Mouse (Mus musculus): ENCODE results near the gene Gm20388. TPM values are rescaled to one million over a fixed set of nuclear protein-coding genes. Genes with fewer than 3 reads are reported as not detected.
A peak's percentile ranks its signal among the peaks of the same experiment; 100 is the strongest.

Gm20388 gene
- total RNA-seq, 1 experiment: 27.0 TPM

DNA sequence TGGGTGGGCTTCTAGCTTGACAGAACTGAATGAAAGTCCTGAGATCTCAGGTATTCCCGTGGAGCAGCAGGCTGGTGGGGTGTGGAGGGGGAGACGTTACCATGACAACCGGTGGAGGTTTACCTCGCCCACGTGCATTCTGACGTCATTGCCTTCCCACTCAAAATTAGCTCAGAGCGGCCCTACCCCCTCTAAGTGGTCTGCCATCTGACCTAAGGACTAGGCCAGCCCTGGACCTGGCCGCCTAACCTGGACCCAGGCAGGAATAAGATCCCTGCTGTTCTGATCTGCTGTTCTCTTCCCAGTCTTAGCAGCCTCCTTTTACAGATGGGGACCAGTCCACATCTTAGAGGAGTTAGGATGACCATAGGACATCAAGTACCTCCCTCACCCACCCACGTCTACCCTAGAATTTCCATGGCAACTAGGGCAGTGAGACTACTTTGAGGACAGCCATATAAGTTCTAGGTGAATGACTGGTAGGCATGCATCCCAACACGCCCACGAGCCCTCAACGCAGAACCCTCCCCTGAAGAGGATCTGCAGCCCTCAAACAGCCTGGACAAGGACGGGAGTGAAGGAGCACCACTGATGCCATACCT is 3324.4 kb downstream of the Gm20388 start:
- peak overlapping the region; percentile 49 to 81; a peak in 1 of 4 replicates for H3K4me3 ChIP-seq (ENCODE audit: insufficient read depth in 1 of 2, low read depth in 1 of 2, low read length in 2 of 2, poor library complexity in 1 of 2, severe bottlenecking in 1 of 2)
- no peak overlapping the region for H3K27ac ChIP-seq (ENCODE audit: insufficient read depth, low read depth, low read length, poor library complexity, severe bottlenecking)
- in situ Hi-C loops (cut with MboI; ENCODE audit: low sequenced_read_pairs in 2 of 2, unreplicated experiment in 2 of 2): no loop called here
- no peak overlapping the region for H3K9ac ChIP-seq (ENCODE audit: insufficient read depth, low read depth, low read length, poor library complexity, severe bottlenecking)
- no peak for DNase-seq (ENCODE audit: low read depth, low spot score)
- peaks cover 3 to 31% of the 10 kb centered on the region in 2 experiments; a peak in 3 of 4 replicates for H3K4me1 ChIP-seq (ENCODE audit: control insufficient read depth in 2 of 2, insufficient read depth in 2 of 2, low read length in 2 of 2, poor library complexity in 1 of 2)
- H3K36me3 ChIP-seq (ENCODE audit: control insufficient read depth, insufficient read depth, low read length, poor library complexity, severe bottlenecking): peaks cover 4% of the 10 kb centered on the region; the same call in 1 of the 2 replicates
- TF ChIP-seq MAFK (IDR thresholded peaks at IDR 0.05; ENCODE audit: insufficient read depth, low read depth, low read length): no peak
- TF ChIP-seq CHD2 (IDR thresholded peaks at IDR 0.05; ENCODE audit: low read depth, low read length): no peak
- no peak for TF ChIP-seq HCFC1 (IDR thresholded peaks at IDR 0.05; ENCODE audit: borderline replicate concordance, insufficient read depth, low read length)
- TF ChIP-seq ZNF384 (IDR thresholded peaks at IDR 0.05; ENCODE audit: low read depth, low read length): no peak
- no peak for TF ChIP-seq ZC3H11A (IDR thresholded peaks at IDR 0.05; ENCODE audit: borderline replicate concordance, low read depth, low read length)
- H3K9me3 ChIP-seq (ENCODE audit: control insufficient read depth, insufficient read depth, low read depth, low read length): no peaks in the 10 kb centered on the region

GRCm38 (mm10) chr8:123235520-123236497 is 3325.2 kb downstream of the Gm20388 start, which contains the start of gene Spata2l:
Gene Spata2l (minus strand): TSS chr8:123236233.
- Histone ChIP-seq H3K4me1 (ENCODE audit: control insufficient read depth in 2 of 2, insufficient read depth in 2 of 2, low read length in 2 of 2, poor library complexity in 1 of 2) (peaks cover 3 to 31% of the 10 kb centered on the region in 2 experiments; a peak in 3 of 4 replicates), H3K9ac (ENCODE audit: insufficient read depth, low read depth, low read length, poor library complexity, severe bottlenecking) (peak within 1 kb of the TSS; percentile 19; the same call in 1 of the 2 replicates), H3K4me3 (ENCODE audit: insufficient read depth in 1 of 2, low read depth in 1 of 2, low read length in 2 of 2, poor library complexity in 1 of 2, severe bottlenecking in 1 of 2) (peak within 1 kb of the TSS; percentile 49 to 81), H3K27ac (ENCODE audit: insufficient read depth, low read depth, low read length, poor library complexity, severe bottlenecking) (no peak within 1 kb of the TSS), H3K9me3 (ENCODE audit: control insufficient read depth, insufficient read depth, low read depth, low read length) (no peaks in the 10 kb centered on the region), H3K36me3 (ENCODE audit: control insufficient read depth, insufficient read depth, low read length, poor library complexity, severe bottlenecking) (no peaks in the 10 kb centered on the region)
- TF ChIP-seq ZC3H11A (IDR thresholded peaks at IDR 0.05; ENCODE audit: borderline replicate concordance, low read depth, low read length) (no peak), HCFC1 (IDR thresholded peaks at IDR 0.05; ENCODE audit: borderline replicate concordance, insufficient read depth, low read length) (no peak), CHD2 (IDR thresholded peaks at IDR 0.05; ENCODE audit: low read depth, low read length) (no peak), ZNF384 (IDR thresholded peaks at IDR 0.05; ENCODE audit: low read depth, low read length) (no peak), MAFK (IDR thresholded peaks at IDR 0.05; ENCODE audit: insufficient read depth, low read depth, low read length) (no peak)
- in situ Hi-C loops (cut with MboI; ENCODE audit: low sequenced_read_pairs in 2 of 2, unreplicated experiment in 2 of 2): no loop called here
- peak; percentile 90 for DNase-seq (ENCODE audit: low read depth, low spot score)

GRCm38 (mm10) chr8:123239398-123239797 is 3328.8 kb downstream of the Gm20388 start:
- Histone ChIP-seq H3K4me1 (ENCODE audit: control insufficient read depth in 2 of 2, insufficient read depth in 2 of 2, low read length in 2 of 2, poor library complexity in 1 of 2) (peaks cover 3 to 18% of the 10 kb centered on the region in 2 experiments; a peak in 3 of 4 replicates), H3K9ac (ENCODE audit: insufficient read depth, low read depth, low read length, poor library complexity, severe bottlenecking) (no peak overlapping the region), H3K9me3 (ENCODE audit: control insufficient read depth, insufficient read depth, low read depth, low read length) (no peaks in the 10 kb centered on the region), H3K27ac (ENCODE audit: insufficient read depth, low read depth, low read length, poor library complexity, severe bottlenecking) (no peak overlapping the region), H3K4me3 (ENCODE audit: insufficient read depth in 1 of 2, low read depth in 1 of 2, low read length in 2 of 2, poor library complexity in 1 of 2, severe bottlenecking in 1 of 2) (no peak overlapping the region), H3K36me3 (ENCODE audit: control insufficient read depth, insufficient read depth, low read length, poor library complexity, severe bottlenecking) (peaks cover 2% of the 10 kb centered on the region; the same call in 1 of the 2 replicates)
- no peak for TF ChIP-seq ZNF384 (IDR thresholded peaks at IDR 0.05; ENCODE audit: low read depth, low read length)
- no peak for TF ChIP-seq MAFK (IDR thresholded peaks at IDR 0.05; ENCODE audit: insufficient read depth, low read depth, low read length)
- no peak for TF ChIP-seq HCFC1 (IDR thresholded peaks at IDR 0.05; ENCODE audit: borderline replicate concordance, insufficient read depth, low read length)
- no peak for TF ChIP-seq CHD2 (IDR thresholded peaks at IDR 0.05; ENCODE audit: low read depth, low read length)
- TF ChIP-seq ZC3H11A (IDR thresholded peaks at IDR 0.05; ENCODE audit: borderline replicate concordance, low read depth, low read length): no peak
- in situ Hi-C loops (cut with MboI; ENCODE audit: low sequenced_read_pairs in 2 of 2, unreplicated experiment in 2 of 2): no loop called here
- DNase-seq (ENCODE audit: low read depth, low spot score): no peak

GRCm38 (mm10) chr8:123242107-123242923 is 3331.7 kb downstream of the Gm20388 start:
- Histone ChIP-seq H3K9me3 (ENCODE audit: control insufficient read depth, insufficient read depth, low read depth, low read length) (no peaks in the 10 kb centered on the region), H3K36me3 (ENCODE audit: control insufficient read depth, insufficient read depth, low read length, poor library complexity, severe bottlenecking) (peaks cover 2% of the 10 kb centered on the region; the same call in 1 of the 2 replicates), H3K4me3 (ENCODE audit: insufficient read depth in 1 of 2, low read depth in 1 of 2, low read length in 2 of 2, poor library complexity in 1 of 2, severe bottlenecking in 1 of 2) (no peak overlapping the region), H3K4me1 (ENCODE audit: control insufficient read depth in 2 of 2, insufficient read depth in 2 of 2, low read length in 2 of 2, poor library complexity in 1 of 2) (peaks cover 0 to 2% of the 10 kb centered on the region in 2 experiments; a peak in 1 of 4 replicates), H3K9ac (ENCODE audit: insufficient read depth, low read depth, low read length, poor library complexity, severe bottlenecking) (no peak overlapping the region), H3K27ac (ENCODE audit: insufficient read depth, low read depth, low read length, poor library complexity, severe bottlenecking) (no peak overlapping the region)
- no peak for TF ChIP-seq ZNF384 (IDR thresholded peaks at IDR 0.05; ENCODE audit: low read depth, low read length)
- TF ChIP-seq CHD2 (IDR thresholded peaks at IDR 0.05; ENCODE audit: low read depth, low read length): no peak
- no peak for TF ChIP-seq MAFK (IDR thresholded peaks at IDR 0.05; ENCODE audit: insufficient read depth, low read depth, low read length)
- TF ChIP-seq HCFC1 (IDR thresholded peaks at IDR 0.05; ENCODE audit: borderline replicate concordance, insufficient read depth, low read length): no peak
- TF ChIP-seq ZC3H11A (IDR thresholded peaks at IDR 0.05; ENCODE audit: borderline replicate concordance, low read depth, low read length): no peak
- in situ Hi-C loops (cut with MboI; ENCODE audit: low sequenced_read_pairs in 2 of 2, unreplicated experiment in 2 of 2): no loop called here
- no peak for DNase-seq (ENCODE audit: low read depth, low spot score)
